Mouse (Mus musculus): Measurements from ENCODE around the gene Uncx.

Uncx gene

DNA sequence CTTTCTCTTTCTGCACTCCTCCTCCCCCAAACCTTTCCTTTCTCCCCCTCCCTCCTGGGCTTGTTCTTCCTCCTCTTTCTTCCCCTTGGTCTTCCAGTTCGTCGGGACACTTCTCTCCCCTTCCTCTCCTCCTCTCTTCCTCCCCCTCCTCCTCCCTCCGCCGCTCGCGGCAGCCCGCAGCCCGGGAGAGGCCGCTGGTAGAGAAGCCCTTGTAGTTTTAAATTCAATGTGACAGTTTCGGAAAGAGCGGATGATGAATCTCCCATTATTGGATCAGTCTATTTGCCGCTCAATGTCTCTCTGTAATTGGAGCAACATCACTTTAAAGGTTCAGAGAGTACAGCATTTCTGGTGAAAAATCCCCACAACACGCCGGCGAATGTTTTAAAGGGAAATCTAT is at the start of gene Uncx:
Gene Uncx, plus strand, starts transcription at position 281 of the 400 bp plus-strand sequence.
- DNase-seq: no peak

DNA sequence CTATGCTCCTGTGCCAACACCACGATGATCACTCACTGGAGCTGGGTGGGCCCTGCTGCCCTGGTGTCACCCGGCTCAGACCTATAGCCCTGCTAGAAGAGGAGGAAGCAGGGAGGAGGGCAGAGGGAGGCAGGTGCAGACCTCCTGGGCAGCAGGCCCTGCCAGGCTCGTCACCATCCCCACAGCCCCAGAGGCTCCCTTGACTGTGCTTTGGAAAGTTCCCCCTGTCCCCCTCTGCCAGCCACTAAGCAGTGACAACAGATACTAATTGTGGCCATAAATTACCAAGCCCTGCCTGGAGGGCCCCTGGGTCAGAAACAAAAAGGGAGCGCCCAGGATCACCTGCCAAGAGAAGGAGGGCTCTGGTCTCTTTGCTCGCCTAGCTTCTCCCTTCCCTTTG is 49.6 kb upstream of the Uncx start:
- no peak for DNase-seq

DNA sequence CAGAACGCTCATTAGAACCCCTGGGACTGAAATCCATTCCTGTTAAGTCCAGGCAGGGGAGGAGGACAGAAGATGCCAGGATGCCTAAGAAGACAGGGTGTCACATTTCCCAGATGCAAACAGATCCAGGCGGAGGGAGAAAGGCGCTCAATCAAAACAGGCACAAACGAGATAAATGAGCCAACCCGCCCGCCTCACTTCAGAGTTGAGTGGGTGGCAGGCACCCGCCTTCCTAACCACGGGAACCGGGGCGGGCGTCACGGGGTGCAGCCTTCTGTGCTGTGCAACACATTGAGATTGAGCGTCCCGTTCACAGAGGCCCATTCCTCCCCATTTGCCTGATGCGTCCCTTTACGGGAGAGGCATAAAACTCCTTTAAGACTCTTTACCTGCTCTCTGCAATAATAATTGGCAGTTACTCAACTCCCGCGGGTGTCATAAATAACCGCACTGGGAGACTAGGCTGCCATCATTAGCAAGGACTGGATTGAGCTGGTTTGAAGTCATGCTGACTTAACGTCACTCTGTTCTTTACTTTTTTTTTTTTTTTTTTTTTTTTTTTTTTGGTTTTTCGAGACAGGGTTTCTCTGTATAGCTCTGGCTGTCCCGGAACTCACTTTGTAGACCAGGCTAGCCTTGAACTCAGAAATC is 48.1 kb upstream of the Uncx start:
- DNase-seq: no peak

DNA sequence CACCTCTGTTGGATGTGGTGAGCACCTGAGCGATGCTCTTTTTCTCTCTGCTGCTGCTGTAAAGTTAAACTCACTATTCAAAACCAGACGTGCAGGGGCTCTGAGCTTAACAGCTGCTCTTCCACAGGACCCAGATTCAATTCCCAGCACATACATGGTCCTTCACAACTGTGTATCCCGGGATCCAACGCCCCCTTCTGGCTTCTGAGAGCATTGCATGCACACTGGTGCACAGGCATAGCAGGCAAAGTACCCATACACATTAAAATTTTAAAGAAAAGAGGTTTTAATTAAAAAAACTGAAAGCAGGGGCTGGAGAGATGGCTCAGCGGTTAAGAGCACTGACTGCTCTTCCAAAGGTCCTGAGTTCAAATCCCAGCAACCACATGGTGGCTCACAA is 46.4 kb upstream of the Uncx start:
- DNase-seq: no peak

DNA sequence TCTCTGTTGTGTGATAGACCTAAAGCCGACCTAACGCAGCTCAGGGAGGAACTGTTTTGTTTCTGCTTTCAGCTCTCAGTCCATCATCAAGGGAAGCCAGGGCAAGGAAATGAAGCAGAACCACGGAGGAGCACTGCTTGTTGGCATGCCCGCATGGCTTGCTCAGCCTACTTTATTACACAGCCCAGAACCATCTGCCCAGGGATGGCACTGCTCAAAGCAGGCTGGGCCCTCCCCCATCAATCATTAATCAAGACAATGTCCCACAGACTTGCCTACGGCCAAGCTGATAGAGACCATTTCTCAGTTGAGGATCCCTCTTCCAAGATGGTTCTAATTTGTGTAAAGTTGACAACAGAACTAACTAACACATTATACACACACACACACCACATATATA is 44.5 kb upstream of the Uncx start:
- DNase-seq: peak; percentile 44 to 54

DNA sequence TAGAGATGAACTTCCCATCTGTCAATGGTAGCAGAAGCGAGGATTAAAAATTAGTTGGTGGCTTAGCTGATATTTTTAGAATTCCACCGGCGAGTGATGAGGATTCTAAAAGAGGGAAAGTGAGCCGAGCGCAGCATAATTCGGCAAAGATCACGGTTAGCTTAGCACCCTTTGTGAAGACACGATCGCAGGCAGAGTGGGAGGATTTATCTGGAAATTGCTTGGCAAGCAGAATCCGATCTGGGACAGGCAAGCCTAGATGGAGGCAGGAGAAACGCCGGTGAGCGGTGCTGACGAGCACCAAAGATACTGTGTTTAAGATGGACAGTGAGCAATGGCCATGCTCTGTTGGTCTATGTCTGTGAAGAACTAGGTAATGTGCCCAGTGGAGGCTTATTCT is 41.0 kb upstream of the Uncx start:
- DNase-seq: no peak

DNA sequence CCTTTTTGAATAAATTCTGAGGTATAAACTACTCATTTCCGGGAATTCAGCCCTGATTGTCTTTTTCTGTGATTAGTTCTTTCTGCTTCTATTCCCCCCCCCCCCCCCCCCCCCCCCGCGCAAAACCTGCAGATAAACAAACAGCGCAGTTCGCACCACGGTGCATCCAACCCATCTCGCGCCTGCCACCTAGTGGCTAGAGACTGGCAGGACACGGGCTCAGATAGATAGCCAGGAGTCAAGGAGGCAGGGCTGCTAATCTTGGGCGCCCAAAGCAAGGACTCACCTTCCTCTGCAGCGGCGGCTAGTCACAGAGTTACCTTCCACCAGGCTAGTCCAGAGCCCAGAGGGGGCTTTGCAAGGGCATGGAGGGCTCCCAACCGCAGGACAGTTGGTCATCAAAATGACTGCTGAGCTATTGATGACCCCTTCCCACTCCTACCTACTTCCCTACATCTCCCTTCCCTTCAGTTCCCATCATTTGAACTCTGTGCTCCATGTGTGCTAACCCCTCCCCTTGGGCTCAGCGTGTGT is 38.2 kb upstream of the Uncx start:
- peak; percentile 54 to 82 for DNase-seq

DNA sequence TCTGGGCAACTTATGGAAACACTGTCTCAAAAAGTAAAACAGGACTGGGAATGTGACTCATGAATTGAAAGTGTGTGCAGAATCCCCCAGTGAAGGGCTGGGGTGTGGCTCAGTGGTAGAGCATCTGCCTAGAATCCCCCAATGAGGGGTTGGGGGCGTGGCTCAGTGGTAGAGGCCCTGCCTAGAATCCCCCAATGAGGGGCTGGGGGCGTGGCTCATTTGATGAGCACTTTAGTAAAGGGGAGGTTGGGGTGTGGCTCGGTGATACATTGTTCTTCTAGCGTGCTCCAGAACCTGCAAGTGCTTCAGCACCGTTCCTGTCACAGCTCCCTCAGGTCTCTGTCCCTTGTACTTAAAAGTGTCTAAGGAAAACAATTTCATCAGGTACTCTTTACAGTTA is 37.1 kb upstream of the Uncx start:
- DNase-seq: no peak

DNA sequence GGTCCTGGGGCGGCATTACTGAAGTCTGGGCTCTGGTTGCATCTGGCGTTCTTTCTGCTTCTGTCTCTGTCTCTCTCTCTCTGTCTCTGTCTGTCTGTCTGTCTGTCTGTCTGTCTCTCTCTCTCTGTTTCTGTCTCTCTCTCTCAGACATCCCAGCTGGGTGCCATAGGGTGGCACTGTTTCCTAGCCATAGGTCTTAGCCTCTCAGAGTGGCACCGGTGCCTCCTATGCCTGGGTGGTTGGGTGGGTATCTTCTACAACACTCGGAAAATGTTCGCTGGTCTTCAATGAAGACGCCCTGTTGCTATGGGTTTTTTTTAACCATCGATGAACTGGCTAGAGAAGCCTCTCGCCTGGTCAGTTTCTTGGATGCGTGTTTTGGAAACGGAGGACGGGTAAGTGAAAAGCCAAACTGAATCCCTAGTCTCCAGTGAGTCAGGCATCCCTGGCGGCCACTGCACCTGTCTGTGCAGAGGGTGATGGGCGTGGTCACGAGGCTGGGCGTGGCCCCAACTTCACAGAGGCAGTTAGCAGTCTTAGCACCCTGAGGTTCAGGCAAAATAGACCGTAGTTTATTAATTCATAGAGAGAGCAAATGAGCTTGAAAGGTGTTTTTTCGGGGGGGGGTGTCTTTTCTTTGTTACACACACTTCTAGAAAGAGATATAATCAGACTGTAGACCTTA is 32.5 kb upstream of the Uncx start:
- DNase-seq: peak; percentile 12 to 34

DNA sequence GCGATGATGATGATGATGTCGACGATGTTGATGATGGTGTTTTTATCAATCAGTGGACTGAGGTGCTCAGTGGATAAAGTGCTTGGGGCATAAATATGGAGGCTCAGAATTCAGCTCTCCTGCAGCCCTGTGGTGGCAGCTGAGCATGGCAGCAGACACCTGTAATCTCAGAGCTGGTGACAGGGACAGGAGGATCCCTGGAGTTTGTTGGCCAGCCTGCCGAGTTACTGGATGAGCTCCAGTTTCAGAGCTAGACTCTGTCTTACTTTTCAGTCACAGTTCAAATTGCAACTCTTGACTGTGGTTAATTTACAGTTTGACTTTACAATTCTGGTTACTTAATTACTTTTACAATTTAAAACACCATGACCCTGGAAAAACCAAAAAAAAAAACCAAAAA is 31.1 kb upstream of the Uncx start:
- peak in 1 of 2 experiments; percentile 7 for DNase-seq

DNA sequence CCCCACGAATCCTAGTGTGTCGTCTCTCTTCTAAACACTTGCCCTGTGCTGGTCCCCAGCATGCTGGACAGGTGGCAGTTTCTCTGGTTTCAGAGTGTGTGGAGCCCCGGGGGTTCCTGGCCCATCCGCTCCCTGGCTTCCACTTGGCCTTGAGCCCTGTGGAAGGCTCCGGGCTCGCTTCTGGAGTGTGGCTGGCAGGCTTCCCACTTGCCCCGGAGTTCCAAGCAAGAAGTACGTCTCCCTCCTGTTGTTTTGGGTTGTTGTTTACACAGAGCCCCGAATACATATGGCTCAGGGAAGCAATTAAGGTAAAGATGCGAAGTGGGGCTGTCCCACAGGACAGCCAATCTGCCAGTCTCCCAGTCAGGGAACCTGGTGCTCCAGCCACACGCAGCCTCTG is 27.0 kb upstream of the Uncx start:
- no peak for DNase-seq

DNA sequence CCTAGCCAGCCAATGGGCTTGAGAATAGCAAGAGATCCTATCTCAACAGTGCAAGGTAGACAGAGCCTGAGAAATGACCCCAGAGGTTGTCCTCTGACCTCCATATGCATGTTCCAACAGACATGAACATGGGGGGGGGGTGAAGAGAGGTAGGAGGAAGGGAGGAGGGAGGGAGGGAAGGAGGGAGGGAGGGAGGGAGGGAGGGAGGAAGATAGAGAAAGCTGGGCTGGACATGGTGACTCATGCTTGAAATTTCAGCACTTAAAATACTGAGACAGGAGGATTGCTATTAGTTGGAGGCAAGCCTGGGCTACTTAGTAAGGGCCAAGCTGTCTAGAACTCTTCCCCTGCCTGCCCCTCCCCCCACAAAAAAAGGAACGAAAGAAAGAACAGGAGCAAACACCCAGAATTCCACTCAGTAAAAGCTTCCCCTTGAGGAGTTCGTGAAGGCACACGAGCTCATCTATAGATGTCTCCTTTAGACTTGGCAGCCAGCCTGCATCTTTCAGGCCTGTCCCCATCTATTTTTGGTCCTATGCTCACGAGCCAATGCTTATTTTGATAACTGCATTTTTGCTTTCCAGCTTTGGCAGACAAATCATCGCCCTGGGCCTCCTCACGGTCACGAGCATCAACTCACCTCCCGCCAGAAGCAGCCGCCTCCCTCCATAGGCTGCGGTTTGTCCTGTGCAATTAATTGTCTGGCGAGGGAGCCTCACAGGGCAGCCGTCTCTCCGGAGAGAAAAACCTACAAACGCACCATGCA is 23.0 kb upstream of the Uncx start:
- no peak for DNase-seq

DNA sequence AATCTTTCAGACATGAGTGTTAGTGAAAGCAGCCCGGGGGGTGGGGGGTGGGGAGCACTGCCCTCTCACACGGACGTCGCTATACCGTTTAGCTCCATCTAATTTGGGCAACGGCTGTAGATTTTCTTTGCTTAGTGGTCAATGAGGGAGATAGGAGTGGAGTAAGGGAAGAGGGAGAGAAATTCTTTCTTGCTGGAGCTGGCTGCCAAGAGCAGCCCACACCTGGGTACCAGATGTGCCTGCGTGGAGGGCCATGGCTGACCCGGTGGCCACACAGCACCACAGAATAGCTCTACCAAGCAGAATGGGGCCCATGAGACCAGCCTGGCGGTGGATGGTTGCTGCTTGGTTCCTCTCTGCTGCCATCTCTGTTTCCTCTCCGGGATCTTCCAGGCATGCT is 21.3 kb upstream of the Uncx start:
- DNase-seq: no peak

DNA sequence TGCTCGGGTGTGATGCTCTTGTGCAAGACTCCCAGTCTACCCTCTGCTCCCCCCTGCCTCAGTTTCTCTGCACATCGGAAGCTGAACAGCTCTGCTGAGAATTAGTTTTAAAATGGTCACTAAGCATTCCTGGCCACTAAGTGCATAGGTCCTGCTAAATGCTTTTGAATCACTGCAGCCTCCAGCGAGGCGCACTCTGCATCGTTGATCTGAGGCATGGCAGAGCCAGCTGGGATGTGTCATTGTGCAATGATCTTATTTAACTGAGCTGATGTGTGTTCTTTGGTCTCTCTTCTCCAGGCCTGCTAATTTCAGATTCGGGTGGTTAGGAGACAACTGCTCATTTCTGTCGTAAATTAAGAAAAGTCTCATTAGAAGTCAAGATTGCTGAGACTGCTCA is 14.4 kb upstream of the Uncx start:
- no peak for DNase-seq

DNA sequence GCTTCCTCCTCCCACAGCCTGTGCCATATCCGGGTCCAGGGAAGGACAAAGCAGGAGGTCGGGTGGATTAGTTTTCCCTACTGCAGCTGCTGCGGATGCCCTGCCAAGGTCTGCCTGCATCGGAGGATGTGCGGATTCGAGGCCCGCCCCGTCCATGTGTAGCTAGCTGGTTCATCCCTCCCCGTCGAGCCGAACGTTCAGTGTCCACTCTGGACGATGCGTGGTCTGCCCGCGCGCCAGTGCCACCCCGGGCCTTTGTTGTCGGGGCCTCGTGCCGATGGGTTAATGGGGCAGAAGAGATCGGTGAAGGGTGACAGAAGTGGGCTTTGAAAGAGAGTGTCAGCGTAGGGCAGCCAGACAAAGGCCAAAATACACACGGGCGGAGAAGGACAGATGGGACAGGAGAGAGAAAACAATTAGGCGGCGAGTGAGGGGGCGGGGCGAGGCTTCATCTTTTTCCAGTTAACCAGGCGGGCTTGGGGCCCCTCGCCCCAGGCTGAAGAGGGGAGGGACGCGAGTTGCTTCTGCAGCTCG is 7.8 kb upstream of the Uncx start:
- no peak for DNase-seq

DNA sequence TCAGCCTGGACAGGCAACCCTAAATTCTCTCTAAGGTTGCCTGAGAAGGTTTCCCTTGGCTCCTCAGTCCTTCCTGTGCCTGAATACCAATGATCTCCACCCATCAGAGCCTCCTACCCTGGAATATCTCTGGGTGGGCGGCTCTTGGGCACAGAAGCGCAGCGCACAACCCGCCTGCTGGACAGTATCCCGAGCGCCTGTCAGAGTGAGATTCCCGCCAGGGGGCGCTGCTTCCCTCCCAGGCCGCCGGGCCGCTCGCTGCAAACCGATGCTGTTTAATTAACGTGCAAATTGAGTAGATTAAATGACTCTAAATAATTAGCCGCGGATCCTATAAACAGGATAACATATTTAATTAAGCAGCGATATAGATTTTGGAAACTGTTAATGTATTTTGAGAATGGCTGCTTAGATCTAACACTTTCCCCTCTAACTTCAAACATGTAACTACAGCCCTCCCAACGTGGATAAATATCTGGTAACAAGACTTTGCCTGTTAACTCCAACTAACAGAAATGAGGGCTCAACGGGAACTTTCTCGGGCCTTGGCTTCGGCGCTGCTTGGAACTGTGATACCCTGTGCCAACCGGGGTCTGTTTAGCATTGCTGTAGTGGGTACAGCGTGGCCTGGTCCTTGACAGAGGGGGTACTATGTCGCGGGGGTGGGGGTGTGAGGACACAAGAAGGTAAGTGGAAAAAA is 6.9 kb upstream of the Uncx start:
- peak; percentile 44 to 74 for DNase-seq

DNA sequence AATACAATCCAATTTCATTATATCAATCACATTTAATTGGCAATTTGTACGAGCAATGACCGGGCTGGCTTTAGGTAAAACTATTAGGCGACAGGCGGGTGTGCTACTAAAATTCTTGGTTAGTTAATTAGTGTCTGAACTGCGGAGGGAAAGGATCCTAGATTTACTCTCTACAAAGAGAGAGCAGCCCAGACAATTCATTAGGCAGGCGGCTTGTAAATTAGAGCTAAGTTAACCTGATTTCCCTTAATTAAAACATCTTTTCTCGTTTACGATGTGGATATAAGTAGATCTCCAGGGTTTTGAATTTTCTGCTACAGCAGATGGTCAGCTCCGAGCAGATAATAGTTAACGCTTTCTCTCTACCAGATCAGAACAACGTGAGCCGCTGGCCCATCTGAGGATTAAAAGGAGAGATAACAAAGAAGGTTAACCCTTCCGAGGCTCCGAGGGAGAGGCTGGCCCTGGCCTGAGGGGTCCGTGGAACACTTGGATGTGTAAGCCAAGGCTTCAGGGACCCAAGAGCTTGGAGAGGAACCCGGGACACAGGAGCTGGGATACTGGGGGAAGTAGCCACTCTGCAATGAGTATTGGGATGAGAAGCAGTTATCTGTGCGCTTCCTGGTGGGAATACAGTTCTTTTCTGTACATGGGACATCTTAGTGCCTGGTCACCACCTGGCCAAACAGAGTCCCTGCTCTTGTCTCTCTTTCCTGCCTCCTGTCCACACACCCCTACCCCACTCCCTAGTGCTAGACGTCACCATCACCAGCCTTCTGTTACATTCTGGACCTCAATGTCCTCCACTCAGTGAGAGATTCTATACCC is 6.2 kb upstream of the Uncx start:
- no peak for DNase-seq

DNA sequence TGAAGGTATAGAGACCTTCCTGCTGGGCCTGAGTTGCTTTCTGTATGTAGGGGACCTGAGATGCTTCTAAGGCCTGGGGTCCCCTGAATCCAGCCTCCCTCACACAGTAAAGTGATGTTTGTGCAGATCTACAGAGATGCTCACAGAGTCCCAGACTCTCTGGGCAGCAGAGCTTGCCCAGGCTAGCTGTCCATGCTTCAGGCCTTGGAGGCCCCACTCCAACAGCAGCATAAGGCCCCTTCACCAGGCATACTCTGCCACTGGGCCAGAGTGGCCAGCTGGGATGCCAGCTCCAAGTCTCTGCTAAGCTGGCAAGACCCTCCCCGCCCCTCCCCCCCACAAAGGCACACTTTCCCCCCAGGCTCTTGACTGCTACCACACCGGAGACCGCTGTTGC is 5.6 kb upstream of the Uncx start:
- no peak for DNase-seq

DNA sequence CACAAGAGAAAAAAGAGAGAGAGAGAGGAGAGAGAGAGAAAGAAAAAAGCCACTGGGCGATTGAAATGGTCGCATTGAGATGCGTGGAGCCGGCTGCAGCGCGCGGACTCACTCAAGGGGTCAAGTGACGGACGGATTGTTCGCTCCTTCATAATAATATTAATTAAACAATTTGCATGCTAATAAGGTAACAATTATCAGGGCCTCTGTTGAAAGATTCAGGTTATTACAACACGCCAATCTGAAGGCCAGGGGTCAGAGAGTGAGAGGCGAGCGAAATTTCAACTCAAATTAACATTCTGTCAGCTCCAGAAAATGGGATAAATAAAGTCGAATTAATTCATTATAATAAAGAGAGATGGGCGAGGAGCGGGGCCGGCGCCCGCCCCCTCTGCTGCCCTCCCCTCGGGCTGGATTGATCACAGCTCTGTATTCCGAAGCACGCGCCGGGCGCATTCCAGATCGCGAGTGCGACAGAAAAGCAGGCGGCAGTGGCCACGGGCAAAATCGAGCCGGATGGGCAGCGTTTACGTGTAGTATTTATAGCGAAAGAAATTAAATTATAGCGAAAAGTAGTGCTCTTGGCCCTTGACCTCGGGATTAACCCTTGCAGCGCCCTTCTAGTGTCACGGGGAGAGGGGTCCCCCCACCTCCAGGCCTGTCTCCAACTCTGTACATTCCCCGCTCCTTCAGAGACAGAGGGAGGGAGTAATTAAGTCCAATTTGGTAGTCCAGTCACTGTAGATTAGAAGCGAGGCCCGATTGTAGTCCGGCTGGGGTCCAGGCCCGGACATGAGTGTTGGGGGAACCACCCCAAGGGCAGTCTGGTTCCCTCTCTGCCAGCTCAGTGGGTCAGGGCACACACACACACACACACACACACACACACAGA is 1.9 kb upstream of the Uncx start:
- no peak for DNase-seq

DNA sequence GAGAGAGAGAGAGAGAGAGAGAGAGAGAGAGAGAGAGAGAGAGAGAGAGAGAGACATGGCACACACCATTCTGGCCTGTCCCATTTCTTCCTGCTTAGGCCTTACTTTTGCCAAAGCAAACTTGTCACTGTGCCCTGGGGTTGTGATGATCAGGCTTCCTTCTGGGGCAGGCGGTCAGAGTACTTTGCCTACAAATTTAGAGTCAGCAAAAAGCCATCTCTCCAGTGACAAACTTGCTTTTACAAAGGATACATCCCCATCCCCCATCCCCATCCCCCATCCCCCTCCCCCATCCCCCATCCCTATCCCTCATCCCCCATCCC is 1.3 kb upstream of the Uncx start:
- DNase-seq: no peak

DNA sequence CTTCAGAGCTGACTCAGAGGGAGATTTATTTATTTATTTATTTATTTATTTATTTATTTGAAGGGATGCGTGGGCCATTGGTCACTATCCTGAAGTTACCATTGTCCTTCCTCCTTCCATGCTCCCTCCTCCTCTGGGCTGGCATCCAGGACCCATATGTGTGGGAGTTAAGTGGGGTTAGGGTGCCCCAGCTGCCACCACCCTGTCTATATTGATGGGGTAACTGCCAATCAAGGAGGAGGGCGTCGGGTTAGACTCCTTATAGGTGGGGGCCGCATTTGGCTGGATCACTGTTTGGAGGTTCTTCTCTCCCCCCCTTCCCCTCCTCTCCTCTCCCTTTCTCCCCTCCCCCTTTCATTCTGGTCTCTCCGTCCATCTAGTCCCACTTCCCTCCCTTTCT is 738 bp upstream of the Uncx start:
- no peak for DNase-seq
